Mouse (Mus musculus): Measurements from ENCODE around the gene Kcnj4.

The Kcnj4 gene

DNA sequence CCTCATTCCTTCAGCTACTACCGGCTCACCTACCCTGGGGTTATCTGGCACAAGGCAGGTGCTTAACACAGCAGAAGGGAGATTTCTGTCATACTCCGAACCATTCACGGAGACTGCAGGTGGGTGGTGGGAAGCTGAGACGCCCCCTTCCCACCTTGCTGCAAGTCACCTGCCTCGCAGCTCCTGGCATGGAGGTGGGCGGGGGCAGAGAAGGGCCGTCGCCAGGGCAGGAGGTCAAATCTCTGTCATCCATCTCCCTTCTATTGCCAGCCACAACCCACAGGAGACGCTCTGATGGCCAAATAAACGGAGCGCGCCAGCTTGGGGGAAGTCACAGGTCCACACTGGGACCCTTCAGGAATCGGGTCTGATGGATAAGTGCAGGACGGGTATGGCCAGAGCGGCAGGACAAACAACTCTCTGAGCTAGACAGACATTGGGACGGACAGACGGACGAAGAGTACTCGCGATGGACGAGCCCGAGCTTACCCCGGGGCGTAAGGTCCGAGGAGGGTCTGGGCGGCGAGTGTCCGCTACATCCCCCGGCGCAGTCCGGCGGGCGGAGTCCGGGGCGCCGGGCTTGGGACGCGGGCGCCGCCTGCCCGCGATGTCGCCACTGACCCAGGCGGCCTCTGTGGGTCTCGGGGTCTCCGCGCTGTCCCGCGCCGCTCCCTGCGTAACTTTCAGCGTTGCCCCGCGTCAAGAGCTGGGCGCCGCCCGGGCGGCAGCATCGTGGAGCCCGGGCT is at the start of gene Kcnj4:
Gene Kcnj4 (minus strand): TSS at position 535 of the 746 bp plus-strand sequence.
- DNase-seq (ENCODE audit: low spot score in 2 of 2): no peak

DNA sequence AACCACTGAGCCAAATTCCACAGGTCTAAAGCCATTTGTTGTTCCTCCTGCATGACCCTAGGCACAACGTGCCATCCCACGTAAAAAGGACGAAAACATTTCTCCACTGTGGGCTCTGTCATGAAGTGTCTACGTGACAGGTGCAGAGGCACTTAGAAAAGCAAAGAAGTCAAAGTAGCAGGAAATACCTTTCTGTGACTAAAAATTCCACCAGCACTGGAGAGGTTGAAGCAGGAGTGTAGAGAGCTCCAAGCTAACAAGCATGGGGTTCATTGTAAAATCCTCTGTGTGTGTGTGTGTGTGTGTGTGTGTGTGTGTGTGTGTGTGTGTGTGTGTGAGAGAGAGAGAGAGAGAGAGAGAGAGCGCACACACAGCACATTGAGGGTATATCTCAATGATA is 47.5 kb upstream of the Kcnj4 start:
- DNase-seq (ENCODE audit: low spot score in 2 of 2): no peak

DNA sequence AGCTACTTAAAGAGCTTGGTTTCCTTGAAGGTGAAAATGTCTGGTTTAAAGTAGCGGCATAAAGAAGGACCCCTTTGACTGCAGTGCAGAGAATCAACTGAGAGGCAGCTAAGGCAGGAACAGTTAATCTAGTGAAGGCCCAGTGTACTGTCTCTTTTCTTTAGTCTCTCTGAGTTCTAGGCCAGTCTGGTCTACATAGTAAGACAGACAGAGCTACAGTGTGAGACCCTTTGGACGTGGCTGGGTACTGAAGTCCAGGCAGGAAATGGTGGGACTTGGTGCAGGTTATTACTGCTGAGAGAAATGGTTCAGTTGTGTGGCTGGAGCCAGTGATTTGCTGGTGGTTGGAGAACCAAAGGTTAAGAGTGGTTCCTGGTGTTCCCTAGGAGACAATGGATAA is 43.2 kb upstream of the Kcnj4 start:
- no peak for DNase-seq (ENCODE audit: low spot score in 2 of 2)

DNA sequence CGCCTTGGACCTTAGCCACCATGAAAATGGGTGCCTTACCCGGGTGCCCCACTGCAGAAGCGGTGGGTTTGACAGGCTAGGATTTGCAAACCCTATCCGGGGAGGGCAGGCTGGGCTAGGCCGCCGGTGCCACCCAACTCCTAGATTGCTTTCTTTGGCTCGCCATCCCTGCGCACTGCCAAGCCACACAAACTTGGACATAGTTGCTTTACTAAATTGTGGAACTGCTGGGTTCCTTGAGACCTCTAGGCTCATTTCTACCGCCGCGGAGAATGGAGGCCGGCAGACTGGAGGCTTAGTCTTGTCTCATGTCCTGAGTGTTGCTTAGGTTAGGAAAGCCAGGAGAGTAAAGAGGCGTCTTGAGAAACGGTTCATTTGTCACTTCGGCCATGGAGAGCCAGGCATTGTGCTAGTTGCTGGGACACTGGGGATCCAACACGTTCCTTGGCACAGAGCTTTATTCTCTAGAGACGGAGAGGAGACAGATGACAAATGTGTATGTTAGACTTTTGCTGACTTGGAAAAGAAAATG is 42.3 kb upstream of the Kcnj4 start:
- DNase-seq (ENCODE audit: low spot score in 2 of 2): no peak

DNA sequence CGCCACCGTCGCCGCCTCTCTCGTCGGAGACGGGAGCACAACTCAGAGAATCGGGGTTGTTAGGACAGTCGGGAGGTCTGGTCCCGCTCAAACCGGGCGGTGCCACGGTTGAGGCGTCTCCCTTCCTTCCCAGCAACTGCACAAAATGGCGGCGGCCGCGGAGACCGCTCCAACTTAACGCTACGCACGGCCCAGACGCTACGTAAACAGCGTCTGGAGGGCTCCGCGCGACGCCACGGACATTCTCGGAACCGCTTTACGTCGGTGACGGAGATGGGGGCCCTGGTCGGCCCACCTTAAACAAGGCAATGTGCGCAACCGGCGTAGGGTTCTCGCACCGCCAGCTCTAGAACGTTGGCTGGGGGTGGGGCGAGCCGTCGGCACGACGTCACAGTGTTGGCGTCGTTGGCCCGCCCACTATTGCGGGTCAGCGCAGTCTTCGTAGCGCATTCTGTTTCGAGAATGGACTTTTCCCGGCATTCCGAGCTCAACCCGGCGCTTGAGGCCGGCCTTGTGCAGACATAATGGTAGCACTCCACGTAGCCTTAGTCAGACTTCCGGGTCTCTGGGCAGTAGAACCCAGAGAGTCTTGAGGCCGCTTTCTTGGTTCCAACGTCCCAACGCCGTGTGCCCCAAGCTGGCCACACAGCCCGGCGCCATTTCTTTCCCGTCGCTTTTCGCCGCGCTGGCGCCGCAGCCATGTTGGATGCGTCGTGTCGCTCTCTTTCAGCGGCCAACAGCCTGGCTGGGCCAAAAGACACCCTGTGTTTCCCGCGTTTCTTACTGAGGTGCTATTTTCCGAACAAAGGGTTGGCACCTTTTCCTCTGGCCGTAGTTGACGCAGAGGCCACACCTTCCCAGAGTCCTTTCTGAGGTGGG is 41.6 kb upstream of the Kcnj4 start, which contains the start of gene Ddx17:
Gene Ddx17 (minus strand): TSS at position 332 of the 879 bp plus-strand sequence.
- peak; percentile 99 for DNase-seq (ENCODE audit: low spot score in 2 of 2)

DNA sequence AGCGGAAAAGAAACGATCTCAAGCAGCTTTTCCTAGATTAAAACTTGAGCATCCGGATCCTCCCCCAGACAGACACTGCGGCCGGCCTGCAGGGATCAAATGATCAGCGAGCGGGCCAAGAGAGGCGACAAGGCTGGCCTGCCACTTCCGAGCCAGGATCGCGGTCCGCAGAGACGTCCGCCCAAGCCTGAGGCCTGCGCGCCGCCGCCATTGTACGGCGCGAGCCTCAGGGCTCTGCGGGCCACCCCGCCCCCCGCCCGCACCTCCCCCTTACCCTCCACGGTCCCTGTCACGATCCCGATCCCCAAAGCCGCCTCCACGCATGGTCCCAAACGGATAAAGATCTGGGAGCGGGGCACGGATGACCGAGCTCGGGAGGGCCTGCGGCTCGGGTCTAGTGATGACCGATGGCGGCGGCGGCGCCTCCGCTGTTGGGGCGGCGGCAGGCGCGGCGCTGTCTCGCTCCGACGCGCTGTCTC is 40.9 kb upstream of the Kcnj4 start:
- peak; percentile 53 to 76 for DNase-seq (ENCODE audit: low spot score in 2 of 2)

DNA sequence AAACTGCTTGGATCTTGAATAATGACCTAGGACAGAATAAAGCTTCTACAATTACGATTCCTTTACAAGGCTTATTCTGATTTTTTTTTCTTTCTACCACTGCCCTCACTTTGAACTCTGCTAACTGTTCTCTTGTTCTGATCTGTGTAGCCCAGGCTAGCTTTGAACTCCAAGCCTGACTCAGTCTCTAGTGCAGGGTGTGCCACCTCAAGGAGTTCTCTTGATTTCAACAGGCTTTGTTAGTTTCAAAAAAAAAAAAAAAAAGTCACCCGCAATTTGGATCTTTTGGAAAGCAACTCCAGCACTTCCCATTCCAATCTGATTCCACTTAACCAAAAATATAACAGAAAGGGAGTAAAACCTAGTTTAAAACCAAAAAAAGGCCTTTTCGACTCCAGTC is 40.5 kb upstream of the Kcnj4 start:
- no peak for DNase-seq (ENCODE audit: low spot score in 2 of 2)

DNA sequence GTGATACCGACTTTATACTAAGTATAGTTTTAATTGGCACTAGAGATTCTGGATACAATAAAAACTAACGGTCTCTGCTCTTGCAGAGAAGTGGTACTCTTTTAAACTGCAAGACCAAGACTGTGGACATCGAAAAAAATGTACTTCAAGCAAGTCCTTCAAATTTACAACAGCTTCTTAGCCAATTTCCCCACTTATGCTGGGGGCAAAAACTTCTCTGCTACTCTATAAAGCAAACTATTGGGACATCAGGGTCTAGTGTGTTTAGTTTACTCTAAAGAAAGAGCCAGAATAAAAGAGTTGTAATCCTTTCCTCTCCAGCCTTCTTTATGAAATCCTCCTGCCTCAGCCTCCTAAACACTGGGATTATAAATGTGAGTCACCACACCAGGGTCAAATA is 38.9 kb upstream of the Kcnj4 start:
- DNase-seq (ENCODE audit: low spot score in 2 of 2): no peak

DNA sequence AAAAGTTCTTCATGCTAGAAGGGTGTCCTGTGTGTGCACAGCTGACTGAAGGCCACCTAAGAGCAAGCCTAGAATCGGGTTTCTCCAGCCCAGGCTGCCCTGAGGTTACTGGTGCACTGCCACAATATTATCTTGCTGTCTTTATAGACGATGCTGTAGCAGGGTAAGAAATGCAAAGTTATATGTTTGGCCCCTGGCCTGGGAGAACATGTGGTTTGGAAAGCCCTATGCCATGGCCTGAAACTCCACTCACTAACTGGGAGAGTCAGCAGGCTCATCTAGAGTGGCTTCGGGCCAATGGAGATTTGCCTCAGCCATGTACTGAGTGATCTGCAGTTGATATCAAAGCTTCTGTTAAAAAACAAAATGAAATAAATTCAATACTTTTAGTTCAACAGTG is 28.8 kb upstream of the Kcnj4 start:
- no peak for DNase-seq (ENCODE audit: low spot score in 2 of 2)

DNA sequence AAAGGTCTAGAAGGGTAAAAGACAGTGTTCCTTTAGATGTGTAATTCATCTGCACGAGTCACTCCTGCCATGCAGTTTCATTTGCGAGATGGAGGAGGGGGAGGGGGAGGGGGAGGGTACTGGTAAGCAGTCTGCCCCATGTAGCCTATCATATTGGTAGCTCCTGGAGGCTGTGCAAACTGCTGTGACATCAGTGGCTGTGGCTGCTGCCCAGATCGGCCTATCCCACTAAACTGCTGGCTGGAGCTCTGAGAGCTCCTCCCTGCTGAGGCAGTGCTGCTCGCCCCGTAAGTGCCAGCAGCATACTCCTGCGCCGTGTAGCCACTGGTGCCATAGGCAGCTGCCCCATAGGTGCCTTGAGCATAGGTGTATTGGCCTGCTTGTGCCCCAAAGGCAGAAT is 24.9 kb upstream of the Kcnj4 start:
- DNase-seq (ENCODE audit: low spot score in 2 of 2): no peak

DNA sequence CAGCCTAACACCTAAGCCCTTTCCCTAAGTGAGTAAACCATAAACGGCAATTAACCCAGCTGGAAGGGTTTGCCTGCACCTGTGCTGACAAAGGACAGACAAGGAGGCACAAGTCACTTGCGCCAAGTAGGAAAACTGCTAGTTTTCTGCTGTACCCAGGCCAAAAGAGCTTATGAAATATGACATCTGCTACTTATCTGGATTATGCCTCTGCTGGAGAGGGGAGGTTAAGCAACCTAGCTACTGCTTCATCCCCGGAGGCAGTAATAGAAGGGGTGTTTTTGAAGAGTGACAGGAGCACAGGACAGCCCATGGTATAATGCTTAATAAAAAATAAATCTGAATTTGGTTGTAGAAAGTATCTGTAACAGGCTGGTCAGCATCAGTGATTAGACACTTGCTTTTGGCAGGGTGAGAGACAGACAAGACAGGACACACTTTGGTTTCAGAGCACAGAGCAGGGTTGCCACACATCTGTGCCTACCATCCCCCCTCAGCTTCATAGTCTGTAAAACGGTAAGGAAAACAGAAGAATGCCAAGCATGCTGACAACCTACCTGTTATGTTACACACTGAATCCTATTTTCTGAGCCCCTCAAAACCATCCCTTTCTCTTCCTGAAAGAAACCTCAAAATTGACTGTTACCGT is 23.1 kb upstream of the Kcnj4 start:
- DNase-seq (ENCODE audit: low spot score in 2 of 2): no peak

DNA sequence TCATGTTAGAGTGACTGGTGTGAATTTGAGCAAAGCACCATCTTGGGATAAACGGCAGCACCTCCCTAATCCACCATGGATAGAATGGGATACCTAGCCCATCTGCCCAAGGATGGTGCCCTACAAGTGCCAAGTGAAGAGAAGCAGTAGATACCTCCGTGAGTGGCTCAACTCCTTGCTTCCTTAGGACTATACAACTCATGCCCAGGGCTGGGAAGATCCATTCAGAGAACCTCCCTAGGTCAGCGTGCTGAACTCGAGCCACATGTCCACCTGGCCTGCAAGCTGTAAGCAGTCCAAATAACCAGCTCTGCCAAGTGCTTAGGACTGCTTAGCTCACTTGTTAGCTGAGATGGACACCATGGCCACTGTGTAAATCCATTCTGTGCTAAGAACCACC is 22.2 kb upstream of the Kcnj4 start:
- DNase-seq (ENCODE audit: low spot score in 2 of 2): no peak

DNA sequence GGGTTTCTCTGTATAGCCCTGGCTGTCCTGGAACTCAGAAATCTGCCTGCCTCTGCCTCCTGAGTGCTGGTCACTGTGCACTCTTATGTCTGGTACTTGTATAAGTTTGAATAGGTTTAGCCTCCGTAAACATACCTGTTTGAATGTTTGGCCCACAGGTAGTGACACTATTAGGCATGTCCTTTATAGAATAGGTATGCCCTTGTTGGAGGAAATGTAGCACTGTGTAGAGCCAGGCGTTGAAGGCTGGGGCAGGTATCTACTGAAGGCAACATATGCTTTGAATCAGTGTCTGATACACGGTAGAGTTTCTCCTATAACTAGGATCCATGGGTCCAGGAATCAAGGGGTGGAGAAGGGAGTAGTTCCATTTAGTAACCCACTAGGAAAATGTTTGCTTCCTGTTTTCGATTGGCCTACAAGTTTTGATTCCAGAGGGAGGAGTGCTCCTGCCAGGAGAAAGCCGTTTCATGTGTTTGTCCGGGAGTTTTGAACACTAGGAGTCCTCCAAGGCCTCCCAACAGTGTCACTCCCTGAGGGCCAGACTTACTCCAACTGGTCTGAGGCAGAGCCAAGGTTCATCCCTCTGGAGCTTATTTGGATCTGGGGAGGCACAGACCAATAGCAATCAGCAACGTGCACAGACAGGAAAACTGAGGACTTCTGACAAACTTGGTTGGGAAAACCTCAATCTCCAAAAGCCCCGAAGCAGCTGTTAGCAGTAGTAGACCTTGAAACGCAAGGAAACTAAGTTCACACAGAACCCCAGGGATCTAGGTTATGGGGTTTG is 21.1 kb upstream of the Kcnj4 start:
- DNase-seq (ENCODE audit: low spot score in 2 of 2): peak in 1 of 2 experiments; percentile 46

DNA sequence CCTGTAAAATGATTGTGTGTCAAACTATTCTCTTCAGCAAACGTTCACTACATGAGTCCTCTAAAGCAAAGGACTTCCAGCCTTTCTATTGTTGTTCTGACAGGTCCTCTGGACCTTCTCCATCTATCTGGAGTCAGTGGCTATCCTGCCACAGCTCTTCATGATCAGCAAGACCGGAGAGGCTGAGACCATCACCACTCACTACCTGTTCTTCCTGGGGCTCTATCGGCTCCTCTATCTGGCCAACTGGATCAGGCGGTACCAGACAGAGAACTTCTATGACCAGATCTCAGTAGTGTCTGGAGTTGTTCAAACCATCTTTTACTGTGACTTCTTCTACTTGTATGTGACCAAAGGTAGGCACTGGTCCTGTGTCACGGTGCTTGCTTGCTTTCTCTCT is 20.5 kb upstream of the Kcnj4 start:
- no peak for DNase-seq (ENCODE audit: low spot score in 2 of 2)

DNA sequence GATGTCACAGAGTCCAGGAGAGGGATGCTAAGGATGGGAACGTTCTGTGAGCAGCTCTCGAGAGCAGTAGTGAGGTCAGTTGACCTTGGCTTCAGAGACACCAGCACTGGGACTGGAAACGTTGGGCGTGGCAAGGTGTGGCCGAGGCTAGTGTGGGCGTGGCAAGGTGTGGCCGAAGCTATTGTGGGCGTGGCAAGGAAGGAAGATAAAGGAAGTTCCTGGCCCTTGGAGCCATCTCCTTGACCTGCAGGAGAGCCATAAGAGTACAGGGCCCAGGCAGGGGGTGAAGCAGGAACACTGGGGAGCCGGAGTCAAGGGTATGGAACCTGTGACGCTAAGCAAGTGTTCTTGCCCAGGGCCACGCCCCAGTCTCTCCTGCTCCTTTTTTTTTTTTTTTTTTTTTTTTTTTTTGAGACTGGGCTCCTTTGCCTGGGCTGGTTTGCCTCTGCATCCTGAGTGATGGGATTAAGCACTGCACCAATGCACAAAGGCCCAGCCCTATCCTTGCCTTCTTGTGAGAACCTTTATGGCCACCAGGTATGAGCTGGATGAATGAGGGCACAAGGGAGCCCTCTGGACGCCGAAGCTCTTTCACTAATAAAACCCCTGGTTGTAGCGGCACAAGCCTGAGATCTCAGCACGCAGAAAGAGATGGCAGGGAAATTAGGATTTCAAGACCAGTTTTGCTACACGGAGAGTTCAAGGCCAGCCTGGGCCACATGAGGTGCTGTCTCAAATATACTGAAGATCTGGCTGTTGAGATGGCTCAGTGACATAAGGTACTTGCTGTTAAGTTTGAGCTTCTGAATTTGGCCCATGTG is 14.6 kb upstream of the Kcnj4 start:
- no peak for DNase-seq (ENCODE audit: low spot score in 2 of 2)

DNA sequence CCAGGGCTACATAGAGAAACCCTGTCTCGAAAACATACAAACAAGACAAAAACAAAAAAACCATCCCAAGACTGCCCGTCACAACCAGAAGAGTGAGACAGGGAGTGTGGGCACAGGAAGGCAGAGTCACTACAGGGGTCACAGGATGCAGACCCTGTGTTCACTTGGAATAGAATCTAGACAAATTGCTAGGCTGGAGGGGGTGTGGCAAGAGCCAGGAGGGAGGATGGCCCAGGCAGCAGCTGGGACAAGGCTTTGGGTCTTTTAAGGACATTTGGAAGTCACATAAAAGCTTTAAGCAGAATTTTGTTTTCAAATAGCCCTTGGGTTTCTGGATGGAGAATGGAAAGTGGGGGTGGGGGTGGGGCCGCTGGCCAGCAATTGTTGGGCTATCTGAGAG is 13.5 kb upstream of the Kcnj4 start:
- DNase-seq (ENCODE audit: low spot score in 2 of 2): no peak

DNA sequence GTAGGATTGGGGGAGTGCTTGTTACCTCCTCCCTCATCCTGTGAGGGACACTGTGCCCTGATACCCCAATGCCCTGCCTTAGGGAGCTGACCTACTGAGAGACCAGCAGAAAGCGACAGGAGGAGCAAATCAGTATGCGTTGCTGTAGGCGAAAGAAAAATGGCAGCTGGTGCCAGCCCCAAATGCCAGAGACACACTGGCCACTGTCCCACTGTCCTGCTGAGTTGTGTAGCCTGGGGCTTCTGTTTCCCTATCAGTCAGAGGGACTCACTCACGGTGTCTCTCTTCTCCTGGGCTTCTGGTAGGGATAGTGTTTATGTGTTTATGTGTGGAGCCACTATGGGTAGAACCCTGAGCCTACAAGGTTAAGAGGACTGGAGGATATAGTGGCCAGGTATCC is 12.7 kb upstream of the Kcnj4 start:
- DNase-seq (ENCODE audit: low spot score in 2 of 2): no peak

DNA sequence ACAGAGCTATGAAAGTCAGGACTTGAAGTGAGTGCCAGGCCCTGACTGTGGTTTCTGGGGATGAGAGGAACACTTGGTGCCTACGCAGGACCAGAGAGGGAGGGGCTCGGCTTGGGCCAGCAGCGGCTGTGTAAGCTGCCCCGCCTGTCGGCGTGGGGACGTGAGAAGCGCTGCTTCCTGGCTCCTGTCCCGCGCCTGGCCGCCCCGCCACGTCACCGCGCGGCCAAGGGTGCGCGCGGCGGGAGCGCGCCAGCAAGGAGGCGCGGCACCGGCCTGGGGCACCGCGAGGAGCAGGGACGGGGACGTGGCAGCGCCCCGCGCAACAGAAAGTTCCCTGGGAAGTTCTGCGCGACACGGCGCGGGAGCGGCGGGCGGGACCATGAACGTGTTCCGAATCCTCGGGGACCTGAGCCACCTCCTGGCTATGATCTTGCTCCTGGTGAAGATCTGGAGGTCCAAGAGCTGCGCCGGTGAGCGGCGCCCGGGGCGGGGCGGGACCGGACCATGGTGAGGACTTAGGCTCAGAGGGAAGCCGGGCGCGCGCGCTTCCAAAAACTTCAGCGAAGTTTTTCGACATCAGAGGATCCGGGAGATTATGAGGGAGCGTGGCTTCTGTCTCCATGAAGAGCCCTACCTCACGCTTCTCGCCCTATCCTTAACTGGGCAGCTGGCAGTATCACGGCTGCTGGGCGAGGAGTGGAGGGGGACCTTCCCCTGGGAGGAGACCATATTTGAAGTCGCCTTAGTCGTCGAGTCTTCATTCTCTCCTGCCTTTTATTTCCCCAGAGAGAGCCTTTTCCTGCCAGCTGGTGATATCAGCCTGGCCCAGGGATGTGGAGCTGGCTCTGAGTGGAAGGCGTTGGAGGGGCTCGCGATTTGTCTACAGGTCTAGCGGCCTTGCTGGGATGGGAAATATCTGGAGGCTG is 11.4 kb upstream of the Kcnj4 start, which contains the start of gene Kdelr3:
Gene Kdelr3 (plus strand): TSS at position 241 of the 926 bp plus-strand sequence.
- peak; percentile 66 to 79 for DNase-seq (ENCODE audit: low spot score in 2 of 2)

DNA sequence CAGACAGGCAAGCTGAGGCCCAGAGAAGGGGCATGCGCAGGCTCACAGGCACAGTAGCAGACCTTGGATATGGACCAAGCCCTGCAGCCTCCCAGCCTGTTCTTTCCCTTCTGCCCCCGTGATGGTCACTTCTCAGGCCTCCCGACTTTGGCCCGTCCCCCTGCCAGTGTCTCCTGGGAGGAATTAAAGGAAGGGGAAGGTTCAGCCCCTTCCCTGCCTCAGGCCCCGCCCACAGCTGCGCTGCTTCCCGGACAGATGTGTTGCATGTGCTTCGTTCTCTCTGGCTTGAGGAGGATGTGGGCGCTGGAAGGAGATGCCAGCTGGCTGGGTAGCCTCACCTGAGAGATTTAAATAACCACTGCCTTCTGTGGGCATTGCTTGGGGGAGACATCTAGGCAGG is 8.9 kb upstream of the Kcnj4 start:
- DNase-seq (ENCODE audit: low spot score in 2 of 2): peak in 1 of 2 experiments; percentile 17

Measured in urinary bladder, postnatal 36 days (tissue).